Mouse (Mus musculus): Measurements from ENCODE around the gene G3bp2.

G3bp2 gene

GRCm38 (mm10) chr5:92011756-92012155 is 71.8 kb downstream of the G3bp2 start:
- DNase-seq (ENCODE audit: low read depth, low spot score): no peak

GRCm38 (mm10) chr5:92009827-92010226 is 73.7 kb downstream of the G3bp2 start:
- DNase-seq (ENCODE audit: low read depth, low spot score): no peak

GRCm38 (mm10) chr5:92003011-92003410 is 80.5 kb downstream of the G3bp2 start:
- no peak for DNase-seq (ENCODE audit: low read depth, low spot score)

All from forelimb bud, embryonic 11.5 days (tissue).